Mouse (Mus musculus) liver, embryonic 15.5 days (tissue): ENCODE results near the gene Phf13. TPM values are rescaled to one million over a fixed set of nuclear protein-coding genes. Genes with fewer than 3 reads are reported as not detected.
A peak's percentile ranks its signal among the peaks of the same experiment; 100 is the strongest.

ENCODE experiments used
- ATAC-seq: fragments of 200-750 bp; cut with Nextera tagmentation; 2 replicates; pipeline ENCODE4 v1.8.0; 2017; ENCODE audit warnings: moderate number of reproducible peaks, mild to moderate bottlenecking, moderate library complexity; ENCODE audit not compliant: insufficient read depth
- H3K27ac ChIP-seq: fragments of 300-500 bp; sonication (generic); replicated peaks from 2 replicates; pipeline ENCODE4 v1.5.1; 2015; ENCODE audit warnings: mild to moderate bottlenecking, inconsistent platforms
- H3K27me3 ChIP-seq: fragments of 300-500 bp; sonication (generic); 2 replicates; pipeline ENCODE4 v1.6.1; 2015; ENCODE audit warnings: mild to moderate bottlenecking, inconsistent platforms
- H3K36me3 ChIP-seq: fragments of 300-500 bp; sonication (generic); replicated peaks from 2 replicates; pipeline ENCODE4 v1.6.1; 2015; ENCODE audit warnings: moderate library complexity, mild to moderate bottlenecking, inconsistent platforms
- H3K4me1 ChIP-seq: fragments of 300-500 bp; sonication (generic); replicated peaks from 2 replicates; pipeline ENCODE4 v1.6.1; 2015; ENCODE audit warnings: inconsistent platforms
- H3K4me2 ChIP-seq: fragments of 300-500 bp; sonication (generic); 2 replicates; pipeline ENCODE4 v1.6.1; 2015; ENCODE audit warnings: moderate library complexity, mild to moderate bottlenecking, inconsistent platforms
- H3K4me3 ChIP-seq: fragments of 300-500 bp; sonication (generic); replicated peaks from 2 replicates; pipeline ENCODE4 v1.5.1; 2015; ENCODE audit warnings: mild to moderate bottlenecking, inconsistent platforms
- H3K9ac ChIP-seq: fragments of 300-500 bp; sonication (generic); 2 replicates; pipeline ENCODE4 v1.6.1; 2015; ENCODE audit warnings: moderate library complexity, mild to moderate bottlenecking, inconsistent platforms
- H3K9me3 ChIP-seq: fragments of 300-500 bp; sonication (generic); replicated peaks from 2 replicates; pipeline ENCODE4 v1.6.1; 2016; ENCODE audit warnings: inconsistent platforms
- WGBS: fragments of 180-500 bp; shearing (Covaris S2); methylation state at CpG from one replicate; pipeline ENCODE4 v1.1.7; 2015; ENCODE audit warnings: mixed read lengths; ENCODE audit not compliant: insufficient replicate concordance; 5-methylcytosine and 5-hydroxymethylcytosine counted together
- polyA plus RNA-seq: library from polyadenylated mRNA; unstranded; fragments of >200 nt; fragmentation: Nextera tagmentation; extraction: Ambion mirVana; gene quantifications from 2 replicates; pipeline ENCODE4 v1.2.1, GENCODE M21; 2015

Gene Phf13
- polyA plus RNA-seq, 1 experiment from 2014 or later = 5.1 TPM

GRCm38 (mm10) chr4:152001335-152001734 is 5.3 kb upstream of the Phf13 start:
- WGBS = 56% methylated on average over 4 of the region's 4 CpGs
- Histone ChIP-seq H3K27ac (no peak overlapping the region), H3K4me1 (peaks cover 18% of the 10 kb centered on the region), H3K27me3 (peaks cover 2% of the 10 kb centered on the region), H3K9ac (no peak overlapping the region), H3K9me3 (no peaks in the 10 kb centered on the region), H3K4me2 (no peak overlapping the region), H3K4me3 (no peak overlapping the region), H3K36me3 (no peaks in the 10 kb centered on the region)
- no peak for ATAC-seq

- no peaks in the 10 kb centered on the region for H3K36me3 ChIP-seq
- H3K9ac ChIP-seq = no peak overlapping the region
- no peaks in the 10 kb centered on the region for H3K9me3 ChIP-seq
- no peak for ATAC-seq
- WGBS = 46% methylated on average over 4 of the region's 4 CpGs
- no peak overlapping the region for H3K4me3 ChIP-seq
- no peak overlapping the region for H3K4me2 ChIP-seq
- no peaks in the 10 kb centered on the region for H3K27me3 ChIP-seq
- peaks cover 18% of the 10 kb centered on the region for H3K4me1 ChIP-seq
- no peak overlapping the region for H3K27ac ChIP-seq
Observed at GRCm38 (mm10) chr4:152000906-152001305, 4.8 kb upstream of the Phf13 start.

GRCm38 (mm10) chr4:151999481-151999880 is 3.4 kb upstream of the Phf13 start:
- Histone ChIP-seq H3K9me3 (no peaks in the 10 kb centered on the region), H3K9ac (no peak overlapping the region), H3K36me3 (no peaks in the 10 kb centered on the region), H3K4me3 (no peak overlapping the region), H3K27ac (no peak overlapping the region), H3K27me3 (peaks cover 10% of the 10 kb centered on the region), H3K4me1 (peaks cover 28% of the 10 kb centered on the region), H3K4me2 (no peak overlapping the region)
- WGBS = 30% methylated on average over 3 of the region's 3 CpGs
- ATAC-seq = no peak

DNA sequence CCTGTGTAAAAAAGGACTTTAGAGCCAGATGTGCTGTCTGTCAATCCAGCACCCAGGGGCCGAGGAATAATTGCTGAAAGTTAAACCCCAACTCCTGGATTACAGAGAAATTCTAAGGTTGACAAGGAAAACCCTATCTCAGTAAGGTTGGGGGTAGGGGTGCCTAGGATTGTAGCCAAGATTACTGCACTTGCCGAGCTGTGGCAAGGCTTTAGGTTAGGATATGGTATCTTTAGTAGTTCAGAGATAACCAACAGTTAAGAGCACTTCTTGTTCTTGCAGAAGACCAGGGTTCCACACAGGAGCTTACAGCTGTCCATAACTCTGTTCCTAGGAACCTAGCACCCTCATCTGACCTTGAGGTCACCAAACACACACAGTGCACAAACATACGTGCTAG is 1.6 kb upstream of the Phf13 start:
- H3K27ac ChIP-seq = no peak overlapping the region
- no peaks in the 10 kb centered on the region for H3K9me3 ChIP-seq
- H3K9ac ChIP-seq = peak overlapping the region; percentile 94
- H3K4me2 ChIP-seq = peak overlapping the region; percentile 100
- ATAC-seq = no peak
- H3K27me3 ChIP-seq = peaks cover 28% of the 10 kb centered on the region
- H3K4me3 ChIP-seq = peak overlapping the region; percentile 93
- peaks cover 42% of the 10 kb centered on the region for H3K4me1 ChIP-seq
- H3K36me3 ChIP-seq = peaks cover under 1% of the 10 kb centered on the region; the same call in 1 of the 2 replicates
- 34% methylated on average over 3 of the region's 3 CpGs for WGBS

- H3K36me3 ChIP-seq = peaks cover 9% of the 10 kb centered on the region
- peaks cover 35% of the 10 kb centered on the region for H3K27me3 ChIP-seq
- peak overlapping the region; percentile 94 for H3K9ac ChIP-seq
- no peak for ATAC-seq
- WGBS = 3% methylated on average over 13 of the region's 13 CpGs
- peaks cover 42% of the 10 kb centered on the region for H3K4me1 ChIP-seq
- H3K4me2 ChIP-seq = peak overlapping the region; percentile 100
- peak overlapping the region; percentile 96 for H3K27ac ChIP-seq
- no peaks in the 10 kb centered on the region for H3K9me3 ChIP-seq
- H3K4me3 ChIP-seq = peak overlapping the region; percentile 93
Observed at GRCm38 (mm10) chr4:151996951-151997222, 829 bp upstream of the Phf13 start.

- Histone ChIP-seq H3K36me3 (peaks cover 22% of the 10 kb centered on the region), H3K27ac (peak overlapping the region; percentile 81), H3K27me3 (peaks cover 35% of the 10 kb centered on the region), H3K4me1 (peaks cover 42% of the 10 kb centered on the region), H3K9ac (peak overlapping the region; percentile 93), H3K4me2 (peak overlapping the region; percentile 100), H3K9me3 (no peaks in the 10 kb centered on the region), H3K4me3 (peak overlapping the region; percentile 93)
- under 1% methylated on average over 82 of the region's 111 CpGs for WGBS
- peak; percentile 1; the same call in 1 of the 2 replicates for ATAC-seq
Observed at GRCm38 (mm10) chr4:151995371-151996172, 486 bp downstream of the Phf13 start.

DNA sequence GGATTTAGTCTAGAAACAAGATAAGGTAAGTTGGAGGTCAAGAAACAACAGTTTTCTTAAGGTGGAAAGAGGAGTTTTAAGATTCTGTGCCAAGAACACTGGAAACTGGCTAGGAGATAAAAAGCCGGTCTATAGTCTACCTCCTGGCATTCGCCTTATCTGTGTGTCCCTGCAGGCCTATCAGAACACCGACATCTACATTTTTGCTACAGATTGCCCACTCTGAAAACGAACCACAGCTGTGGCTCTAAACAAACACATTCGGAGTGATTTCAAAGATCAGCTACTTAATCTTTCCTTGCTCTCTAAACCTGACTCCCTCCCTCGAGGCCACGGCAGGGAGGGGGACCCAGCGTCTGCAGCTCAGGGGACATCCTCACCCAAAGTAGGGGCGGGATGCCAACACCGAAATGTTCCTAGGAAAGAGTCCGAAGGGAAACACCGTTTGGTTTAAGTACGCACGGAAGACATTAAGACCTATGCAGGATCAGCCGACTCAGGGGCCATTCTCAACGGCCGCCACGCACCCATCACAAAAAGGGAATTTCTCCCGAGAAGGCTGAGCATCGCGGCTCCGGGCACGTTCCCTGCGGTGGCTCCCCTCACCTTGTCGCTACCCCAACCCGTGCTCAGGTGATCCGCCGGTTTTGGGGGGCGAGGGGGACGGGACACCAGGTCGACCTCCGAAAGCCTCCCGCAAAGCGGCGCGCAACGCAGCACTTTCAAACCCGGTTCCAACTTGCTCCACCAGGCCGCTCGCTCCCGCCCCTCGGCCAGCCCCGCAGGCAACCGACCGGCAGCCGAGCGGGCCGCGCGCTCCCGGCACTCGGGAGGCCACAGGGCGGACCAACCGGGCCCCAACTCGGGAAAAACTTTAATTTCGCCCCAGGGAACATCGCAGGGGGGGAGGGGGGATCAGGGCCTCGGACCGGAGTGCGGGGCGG is 1.6 kb downstream of the Phf13 start:
- Histone ChIP-seq H3K9ac (peak overlapping the region; percentile 93), H3K36me3 (peaks cover 29% of the 10 kb centered on the region), H3K4me2 (peak overlapping the region; percentile 100), H3K4me1 (peaks cover 42% of the 10 kb centered on the region), H3K27ac (peak overlapping the region; percentile 45; the same call in 1 of the 2 replicates), H3K9me3 (no peaks in the 10 kb centered on the region), H3K27me3 (peaks cover 35% of the 10 kb centered on the region), H3K4me3 (peak overlapping the region; percentile 93)
- ATAC-seq = no peak
- 2% methylated on average over 60 of the region's 61 CpGs for WGBS

DNA sequence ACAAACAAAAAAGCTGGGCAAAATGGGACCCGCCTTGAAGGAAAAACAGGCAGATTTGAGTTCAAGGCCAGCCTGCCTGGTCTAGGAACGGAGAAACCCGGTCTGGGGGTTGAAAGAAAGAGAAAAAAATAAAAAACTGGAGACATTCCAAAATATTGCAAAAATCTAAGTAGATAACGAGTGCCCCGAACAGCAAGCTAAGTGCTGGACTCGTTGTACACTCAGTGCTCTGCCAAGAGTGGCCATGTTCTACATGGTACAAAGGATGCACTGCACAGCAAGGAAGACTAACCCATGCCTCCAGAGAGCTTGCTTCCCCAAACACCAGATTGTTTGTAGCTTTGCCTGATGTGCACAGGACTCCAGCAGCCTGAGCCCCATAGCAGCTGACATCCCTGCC is 3.0 kb downstream of the Phf13 start:
- peaks cover 35% of the 10 kb centered on the region for H3K27me3 ChIP-seq
- no peak overlapping the region for H3K4me3 ChIP-seq
- H3K4me1 ChIP-seq = peaks cover 53% of the 10 kb centered on the region
- H3K4me2 ChIP-seq = no peak overlapping the region
- no peak for ATAC-seq
- H3K9ac ChIP-seq = no peak overlapping the region
- no peak overlapping the region for H3K27ac ChIP-seq
- WGBS = 74% methylated on average over 6 of the region's 6 CpGs
- no peaks in the 10 kb centered on the region for H3K9me3 ChIP-seq
- peaks cover 29% of the 10 kb centered on the region for H3K36me3 ChIP-seq

DNA sequence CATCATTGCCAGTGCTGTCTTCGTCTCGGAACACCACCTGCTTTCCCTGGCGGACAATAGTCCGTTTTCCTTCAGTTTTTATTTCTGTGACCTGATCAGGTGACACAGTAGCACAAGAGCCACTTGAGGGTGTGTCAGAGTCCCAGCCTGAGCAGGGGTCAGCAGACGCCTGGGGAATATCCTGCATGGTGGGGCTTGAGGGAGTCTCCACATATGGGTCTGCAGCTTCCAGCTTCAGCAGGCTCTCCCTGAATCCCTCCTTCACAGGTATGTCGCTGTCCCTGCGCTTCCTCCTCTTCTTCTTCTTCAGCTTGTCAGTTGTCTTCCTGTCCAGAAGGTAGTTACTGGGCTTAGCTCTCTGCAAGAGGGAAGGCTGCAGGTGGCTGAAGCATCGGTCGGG is 4.0 kb downstream of the Phf13 start:
- 82% methylated on average over 9 of the region's 9 CpGs for WGBS
- ATAC-seq = no peak
- Histone ChIP-seq H3K9me3 (no peaks in the 10 kb centered on the region), H3K36me3 (peaks cover 29% of the 10 kb centered on the region), H3K9ac (no peak overlapping the region), H3K4me3 (no peak overlapping the region), H3K27me3 (peaks cover 35% of the 10 kb centered on the region), H3K27ac (no peak overlapping the region), H3K4me2 (no peak overlapping the region), H3K4me1 (peaks cover 53% of the 10 kb centered on the region)

- ATAC-seq = 0 out of 2 replicates have a peak, but pooled peaks have one; percentile 2
- Histone ChIP-seq H3K9me3 (no peaks in the 10 kb centered on the region), H3K4me2 (peak overlapping the region; percentile 96), H3K9ac (peak overlapping the region; percentile 86), H3K27me3 (peaks cover 25% of the 10 kb centered on the region), H3K27ac (peak overlapping the region; percentile 72; the same call in 1 of the 2 replicates), H3K4me1 (peaks cover 45% of the 10 kb centered on the region), H3K4me3 (peak overlapping the region; percentile 90), H3K36me3 (peaks cover 29% of the 10 kb centered on the region)
- WGBS = 46% methylated on average over 6 of the region's 6 CpGs
Observed at GRCm38 (mm10) chr4:151989110-151989488, 7.0 kb downstream of the Phf13 start.
